Mouse (Mus musculus): ENCODE results near the gene Enthd1. TPM values are rescaled to one million over a fixed set of nuclear protein-coding genes. Genes with fewer than 3 reads are reported as not detected.

The Enthd1 gene
- total and polyA plus RNA-seq, 3 experiments: not detected

DNA sequence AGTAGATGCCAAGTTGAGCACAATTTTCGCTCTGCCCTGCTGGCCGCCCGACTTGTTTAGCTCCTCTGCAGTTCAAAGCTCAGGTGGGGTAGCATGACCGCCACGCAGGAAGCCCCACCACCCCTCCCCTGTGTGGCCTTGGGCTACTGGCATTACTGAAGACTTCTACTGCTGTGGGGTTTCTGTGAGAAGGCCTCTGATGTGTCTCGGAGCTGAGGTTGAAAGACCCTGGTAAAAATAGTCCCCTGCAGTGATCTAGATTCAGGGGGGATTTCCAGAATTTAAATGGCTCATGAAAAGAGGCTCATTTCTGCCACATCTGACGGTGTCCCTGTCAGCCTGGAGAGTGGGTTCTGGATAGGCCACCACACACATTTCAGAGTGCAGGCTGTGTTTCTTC, 37.5 kb upstream of the Enthd1 start:
- Histone ChIP-seq H3K27ac (no peak overlapping the region), H3K4me1 (ENCODE audit: control insufficient read depth, insufficient read depth, low read length) (0 out of 2 replicates have a peak, but pooled peaks cover 1% of the 10 kb centered on the region), H3K9ac (ENCODE audit: low read depth, low read length) (no peak overlapping the region), H3K79me2 (replicated peaks; ENCODE audit: control insufficient read depth, insufficient read depth, low read length) (no peaks in the 10 kb centered on the region), H3K36me3 (ENCODE audit: control insufficient read depth, insufficient read depth, low read length) (no peaks in the 10 kb centered on the region), H3K4me3 (no peak overlapping the region), H3K27me3 (ENCODE audit: control insufficient read depth, insufficient read depth, low read length) (no peaks in the 10 kb centered on the region)
- 86% methylated on average over 7 of the region's 7 CpGs for WGBS
- TF ChIP-seq EP300 (IDR thresholded peaks at IDR 0.05; ENCODE audit: insufficient read depth, low read depth, low read length) (no peak), CTCF (IDR thresholded peaks at IDR 0.05) (no peak), POLR2A (IDR thresholded peaks at IDR 0.05; ENCODE audit: insufficient read depth, low read depth, low read length) (no peak)
- no peak for DNase-seq
- intact Hi-C loops (cut with DNase I): no loop called here

- Histone ChIP-seq H3K27me3 (ENCODE audit: control insufficient read depth, insufficient read depth, low read length) (no peaks in the 10 kb centered on the region), H3K4me3 (no peak overlapping the region), H3K27ac (no peak overlapping the region), H3K4me1 (ENCODE audit: control insufficient read depth, insufficient read depth, low read length) (0 out of 2 replicates have a peak, but pooled peaks cover 1% of the 10 kb centered on the region), H3K36me3 (ENCODE audit: control insufficient read depth, insufficient read depth, low read length) (no peaks in the 10 kb centered on the region), H3K9ac (ENCODE audit: low read depth, low read length) (no peak overlapping the region), H3K79me2 (replicated peaks; ENCODE audit: control insufficient read depth, insufficient read depth, low read length) (no peaks in the 10 kb centered on the region)
- no peak for TF ChIP-seq EP300 (IDR thresholded peaks at IDR 0.05; ENCODE audit: insufficient read depth, low read depth, low read length)
- TF ChIP-seq POLR2A (IDR thresholded peaks at IDR 0.05; ENCODE audit: insufficient read depth, low read depth, low read length): no peak
- no peak for TF ChIP-seq CTCF (IDR thresholded peaks at IDR 0.05)
- DNase-seq: no peak
- 82% methylated on average over 7 of the region's 7 CpGs for WGBS
- intact Hi-C loops (cut with DNase I): no loop called here
These were observed 36.5 kb upstream of the Enthd1 start for GRCm38 (mm10) chr15:80601456-80601855.

- TF ChIP-seq POLR2A (IDR thresholded peaks at IDR 0.05; ENCODE audit: insufficient read depth, low read depth, low read length) (no peak), EP300 (IDR thresholded peaks at IDR 0.05; ENCODE audit: insufficient read depth, low read depth, low read length) (no peak), CTCF (IDR thresholded peaks at IDR 0.05) (no peak)
- no peak for DNase-seq
These were observed 34.9 kb upstream of the Enthd1 start for GRCm38 (mm10) chr15:80599843-80600242.

DNA sequence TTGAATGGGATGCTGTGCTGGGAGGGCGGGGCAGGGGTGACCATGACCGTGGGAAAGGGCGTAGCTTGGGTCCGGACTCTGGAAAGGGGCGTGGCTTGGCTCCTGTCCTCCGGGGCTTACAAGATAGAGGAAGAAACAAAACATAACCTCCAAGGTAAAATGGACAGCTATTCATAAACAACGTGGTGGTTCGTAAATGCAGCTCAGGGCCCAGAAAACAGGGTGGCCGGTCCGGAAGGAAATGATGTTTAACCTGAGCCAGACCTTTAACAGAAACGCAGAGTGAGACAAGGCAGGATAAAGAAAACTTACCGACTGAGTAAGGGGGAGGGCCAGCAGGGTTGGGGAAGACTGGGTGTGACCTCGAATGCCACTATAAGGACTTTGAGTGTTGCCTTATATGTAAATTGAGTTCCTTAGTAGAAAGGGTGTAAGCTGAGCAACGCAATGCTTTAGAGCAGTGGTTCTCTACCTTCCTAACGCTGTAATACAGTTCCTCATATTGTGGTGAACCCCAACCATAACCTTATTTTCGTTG, 34.3 kb upstream of the Enthd1 start:
- Histone ChIP-seq H3K36me3 (ENCODE audit: control insufficient read depth, insufficient read depth, low read length) (no peaks in the 10 kb centered on the region), H3K79me2 (replicated peaks; ENCODE audit: control insufficient read depth, insufficient read depth, low read length) (no peaks in the 10 kb centered on the region), H3K27me3 (ENCODE audit: control insufficient read depth, insufficient read depth, low read length) (no peaks in the 10 kb centered on the region), H3K4me1 (ENCODE audit: control insufficient read depth, insufficient read depth, low read length) (0 out of 2 replicates have a peak, but pooled peaks cover 1% of the 10 kb centered on the region), H3K4me3 (no peak overlapping the region), H3K27ac (no peak overlapping the region), H3K9ac (ENCODE audit: low read depth, low read length) (no peak overlapping the region)
- peak; percentile 57 to 61 for DNase-seq
- intact Hi-C loops (cut with DNase I): no loop called here
- TF ChIP-seq EP300 (IDR thresholded peaks at IDR 0.05; ENCODE audit: insufficient read depth, low read depth, low read length) (no peak), CTCF (IDR thresholded peaks at IDR 0.05) (no peak), POLR2A (IDR thresholded peaks at IDR 0.05; ENCODE audit: insufficient read depth, low read depth, low read length) (no peak)
- WGBS: 19% methylated on average over 16 of the region's 16 CpGs

More at GRCm38 (mm10) chr15:80599843-80600242, 34.9 kb upstream of the Enthd1 start:
- intact Hi-C loops (cut with DNase I): no loop called here
- Histone ChIP-seq H3K4me3 (no peak overlapping the region), H3K9ac (ENCODE audit: low read depth, low read length) (no peak overlapping the region), H3K27ac (no peak overlapping the region), H3K4me1 (ENCODE audit: control insufficient read depth, insufficient read depth, low read length) (0 out of 2 replicates have a peak, but pooled peaks cover 1% of the 10 kb centered on the region), H3K36me3 (ENCODE audit: control insufficient read depth, insufficient read depth, low read length) (no peaks in the 10 kb centered on the region), H3K79me2 (replicated peaks; ENCODE audit: control insufficient read depth, insufficient read depth, low read length) (no peaks in the 10 kb centered on the region), H3K27me3 (ENCODE audit: control insufficient read depth, insufficient read depth, low read length) (no peaks in the 10 kb centered on the region)
- 73% methylated on average over 4 of the region's 4 CpGs for whole genome bisulfite sequencing

- TF ChIP-seq CTCF (IDR thresholded peaks at IDR 0.05): no peak
- TF ChIP-seq EP300 (IDR thresholded peaks at IDR 0.05; ENCODE audit: insufficient read depth, low read depth, low read length): no peak
- TF ChIP-seq POLR2A (IDR thresholded peaks at IDR 0.05; ENCODE audit: insufficient read depth, low read depth, low read length): no peak
These were observed 33.8 kb upstream of the Enthd1 start for GRCm38 (mm10) chr15:80598750-80599149.

DNA sequence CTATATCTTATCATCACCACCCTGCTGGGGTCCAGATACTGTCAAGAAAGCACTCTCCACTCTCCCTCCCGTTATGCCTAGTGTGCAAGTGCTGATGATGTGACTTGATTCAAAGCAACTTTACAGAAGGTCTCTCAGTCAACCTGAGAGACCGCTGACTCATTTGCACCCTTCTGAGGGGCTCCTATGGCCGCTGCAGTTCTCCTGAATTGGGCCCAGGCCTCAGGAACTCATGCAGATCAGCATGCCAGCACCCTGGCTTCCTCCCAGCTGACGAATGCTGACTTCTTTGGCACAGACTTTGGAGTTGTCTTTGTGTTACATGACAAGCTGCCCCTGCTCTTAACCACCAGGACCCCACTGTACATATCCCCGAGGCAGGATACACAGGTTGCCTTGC, 28.9 kb upstream of the Enthd1 start:
- WGBS: 41% methylated on average over 5 of the region's 5 CpGs
- H3K4me3 ChIP-seq: no peak overlapping the region
- H3K27ac ChIP-seq: no peak overlapping the region
- no peak for DNase-seq
- no peaks in the 10 kb centered on the region for H3K79me2 ChIP-seq (replicated peaks; ENCODE audit: control insufficient read depth, insufficient read depth, low read length)
- TF ChIP-seq EP300 (IDR thresholded peaks at IDR 0.05; ENCODE audit: insufficient read depth, low read depth, low read length) (no peak), CTCF (IDR thresholded peaks at IDR 0.05) (no peak), POLR2A (IDR thresholded peaks at IDR 0.05; ENCODE audit: insufficient read depth, low read depth, low read length) (no peak)
- H3K27me3 ChIP-seq (ENCODE audit: control insufficient read depth, insufficient read depth, low read length): no peaks in the 10 kb centered on the region; the same call in 1 of the 2 replicates
- no peaks in the 10 kb centered on the region for H3K4me1 ChIP-seq (ENCODE audit: control insufficient read depth, insufficient read depth, low read length)
- no peak overlapping the region for H3K9ac ChIP-seq (ENCODE audit: low read depth, low read length)
- H3K36me3 ChIP-seq (ENCODE audit: control insufficient read depth, insufficient read depth, low read length): no peaks in the 10 kb centered on the region
- intact Hi-C loops (cut with DNase I): no loop called here

More at GRCm38 (mm10) chr15:80598750-80599149, 33.8 kb upstream of the Enthd1 start:
- Histone ChIP-seq H3K4me1 (ENCODE audit: control insufficient read depth, insufficient read depth, low read length) (0 out of 2 replicates have a peak, but pooled peaks cover 1% of the 10 kb centered on the region), H3K4me3 (no peak overlapping the region), H3K36me3 (ENCODE audit: control insufficient read depth, insufficient read depth, low read length) (no peaks in the 10 kb centered on the region), H3K9ac (ENCODE audit: low read depth, low read length) (no peak overlapping the region), H3K27ac (no peak overlapping the region), H3K27me3 (ENCODE audit: control insufficient read depth, insufficient read depth, low read length) (no peaks in the 10 kb centered on the region), H3K79me2 (replicated peaks; ENCODE audit: control insufficient read depth, insufficient read depth, low read length) (no peaks in the 10 kb centered on the region)
- WGBS: 70% methylated on average over 12 of the region's 12 CpGs
- intact Hi-C loops (cut with DNase I): no loop called here
- DNase-seq: no peak
